Mouse (Mus musculus) forebrain, embryonic 10.5 days (tissue): Measurements from ENCODE around the gene Smo. TPM values are rescaled to one million over a fixed set of nuclear protein-coding genes. Genes with fewer than 3 reads are reported as not detected.

Experiments used
- DNase-seq: peaks from one replicate; pipeline ENCODE4 v3.0.0-alpha.2; 2017; ENCODE audit warnings: low spot score; ENCODE audit errors: extremely low spot score
- H3K27ac ChIP-seq: fragments of 300-500 bp; sonication (generic); 2 replicates; pipeline ENCODE4 v1.5.1; 2016; ENCODE audit warnings: mild to moderate bottlenecking
- H3K27me3 ChIP-seq: fragments of 300-500 bp; sonication (generic); 2 replicates; pipeline ENCODE4 v1.6.1; 2016; ENCODE audit warnings: mild to moderate bottlenecking; ENCODE audit not compliant: poor library complexity, severe bottlenecking
- H3K36me3 ChIP-seq: fragments of 300-500 bp; sonication (generic); replicated peaks from 2 replicates; pipeline ENCODE4 v1.6.1; 2016; ENCODE audit warnings: mild to moderate bottlenecking, moderate library complexity
- H3K4me1 ChIP-seq: fragments of 300-500 bp; sonication (generic); 2 replicates; pipeline ENCODE4 v1.6.1; 2016
- H3K4me3 ChIP-seq: fragments of 300-500 bp; sonication (generic); 2 replicates; pipeline ENCODE4 v1.5.1; 2016; ENCODE audit warnings: mild to moderate bottlenecking, moderate library complexity
- H3K9me3 ChIP-seq: fragments of 300-500 bp; sonication (generic); 2 replicates; pipeline ENCODE4 v1.6.1; 2016; ENCODE audit warnings: mild to moderate bottlenecking, moderate library complexity
- WGBS: fragments of 180-500 bp; shearing (Covaris S2); methylation state at CpG from one replicate; pipeline ENCODE4 v1.1.7; 2016; 5-methylcytosine and 5-hydroxymethylcytosine counted together
- polyA plus RNA-seq: library from polyadenylated mRNA; unstranded; fragments of >200 nt; fragmentation: Nextera tagmentation; extraction: Ambion mirVana; gene quantifications from 2 replicates; pipeline ENCODE4 v1.2.1, GENCODE M21; 2016

The Smo gene
- polyA plus RNA-seq, 1 experiment from 2014 or later: 51.2 TPM

DNA sequence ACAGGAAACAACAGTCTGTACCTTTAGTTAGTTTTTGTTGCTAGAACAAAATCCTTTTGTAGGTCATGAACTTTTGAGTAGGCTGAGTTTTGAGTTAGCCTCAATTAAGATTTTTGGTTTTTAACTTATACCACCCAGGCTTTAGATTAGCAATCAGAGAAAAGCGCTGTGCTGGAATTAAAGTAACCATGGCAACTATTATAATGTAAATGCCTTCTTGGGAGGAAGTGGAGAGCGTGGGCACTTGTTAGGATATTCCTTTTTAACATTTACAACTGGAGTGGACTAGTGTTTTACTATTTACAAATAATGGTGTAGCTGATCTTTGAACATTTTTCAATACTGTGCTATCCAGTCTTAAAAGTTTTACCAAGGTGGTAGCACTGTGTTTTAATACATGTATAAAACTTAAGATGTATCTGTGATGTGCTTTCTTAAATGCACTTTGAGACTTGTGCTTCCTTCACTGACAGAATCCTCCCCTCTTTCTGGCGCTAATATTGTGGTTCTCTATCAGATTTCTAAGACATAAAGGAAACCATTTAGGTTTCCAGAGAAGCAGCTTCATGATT is 53.6 kb downstream of the Smo start:
- Histone ChIP-seq H3K36me3 (no peaks in the 10 kb centered on the region), H3K27me3 (no peaks in the 10 kb centered on the region), H3K4me1 (peaks cover 16% of the 10 kb centered on the region), H3K27ac (no peak overlapping the region), H3K9me3 (no peaks in the 10 kb centered on the region), H3K4me3 (no peak overlapping the region)
- no peak for DNase-seq
- 23% methylated on average over 3 of the region's 3 CpGs for WGBS

DNA sequence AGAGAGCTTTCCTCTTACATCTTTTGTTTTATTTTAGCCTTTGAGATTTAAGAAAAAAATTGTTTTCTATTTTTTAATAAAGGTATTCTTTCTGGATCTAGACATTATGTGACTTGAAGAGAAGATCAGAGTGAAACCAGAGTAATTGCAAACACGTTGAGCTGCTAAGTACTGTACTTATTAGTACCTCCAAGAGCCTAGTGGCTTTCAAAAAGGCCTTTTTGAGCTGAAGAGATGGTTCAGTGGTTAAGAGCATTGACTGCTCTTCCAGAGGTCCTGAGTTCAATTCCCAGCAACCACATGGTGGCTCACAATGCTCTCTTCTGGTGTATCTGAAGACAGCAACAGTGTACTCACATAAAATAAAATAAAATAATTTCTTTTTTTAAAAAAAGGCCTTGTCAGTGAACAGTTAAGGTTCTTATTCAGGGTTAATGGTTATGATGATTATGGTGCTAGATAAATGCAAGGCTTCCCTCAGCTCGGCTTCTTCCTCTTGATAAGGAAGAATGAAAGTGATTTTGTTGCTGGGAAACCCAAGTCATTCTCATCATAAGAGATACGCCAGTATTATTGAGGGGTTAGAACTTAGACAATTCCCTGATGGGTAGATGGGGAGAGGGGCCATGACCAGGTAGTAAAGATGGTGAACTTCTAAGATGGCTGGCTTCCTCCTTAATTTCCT is 54.9 kb downstream of the Smo start:
- 96% methylated on average over 3 of the region's 3 CpGs for WGBS
- Histone ChIP-seq H3K4me1 (peaks cover 16% of the 10 kb centered on the region), H3K36me3 (no peaks in the 10 kb centered on the region), H3K27me3 (no peaks in the 10 kb centered on the region), H3K4me3 (no peak overlapping the region), H3K9me3 (no peaks in the 10 kb centered on the region), H3K27ac (no peak overlapping the region)
- no peak for DNase-seq

DNA sequence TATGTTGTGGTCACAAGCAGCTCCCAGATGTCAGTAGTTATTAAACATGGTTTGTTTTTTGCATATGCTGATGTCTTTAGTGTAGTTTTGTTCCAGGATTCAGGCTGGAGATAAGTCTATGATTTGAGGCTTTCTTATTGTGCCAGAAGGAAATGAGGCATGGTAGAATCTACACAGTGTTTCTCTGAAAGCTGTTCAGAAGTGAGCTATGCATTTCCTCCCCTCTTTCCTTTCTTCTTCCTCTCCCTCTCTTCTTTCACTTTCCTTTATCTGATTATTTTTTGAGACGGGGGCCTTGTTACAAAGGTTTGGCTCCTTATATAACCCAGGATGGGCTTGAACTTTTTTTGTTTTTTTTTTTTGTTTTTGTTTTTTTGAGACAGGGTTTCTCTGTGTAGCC is 58.2 kb downstream of the Smo start:
- 88% methylated on average over 1 of the region's 1 CpGs for WGBS
- Histone ChIP-seq H3K36me3 (no peaks in the 10 kb centered on the region), H3K4me3 (no peak overlapping the region)

DNA sequence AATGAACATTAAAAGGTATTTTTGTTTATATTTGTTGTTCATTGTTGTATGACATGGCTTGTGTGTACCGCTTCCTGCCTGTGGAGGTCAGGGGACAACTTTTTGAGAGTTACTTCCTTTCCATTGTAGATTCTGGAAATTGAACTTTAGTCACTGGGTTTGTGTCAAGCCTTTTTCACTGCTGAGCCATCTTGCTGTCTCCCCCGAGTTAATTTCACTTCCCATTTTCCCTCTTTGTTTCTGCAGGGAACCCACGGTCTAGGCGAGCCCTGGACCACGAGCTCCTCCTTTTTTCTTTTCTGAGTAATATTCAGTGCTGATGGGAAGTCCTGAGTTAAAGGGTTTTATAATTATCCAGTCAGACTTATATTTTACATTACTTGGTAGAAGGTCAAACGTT is 59.3 kb downstream of the Smo start:
- 84% methylated on average over 6 of the region's 6 CpGs for WGBS
- DNase-seq: no peak
- Histone ChIP-seq H3K36me3 (no peaks in the 10 kb centered on the region), H3K27ac (no peak overlapping the region), H3K27me3 (no peaks in the 10 kb centered on the region), H3K4me1 (peaks cover 2% of the 10 kb centered on the region), H3K9me3 (no peaks in the 10 kb centered on the region), H3K4me3 (no peak overlapping the region)

More for the DNA sequence above, 58.2 kb downstream of the Smo start:
- Histone ChIP-seq H3K27ac (no peak overlapping the region), H3K27me3 (no peaks in the 10 kb centered on the region), H3K9me3 (no peaks in the 10 kb centered on the region), H3K4me1 (peaks cover 13% of the 10 kb centered on the region)
- DNase-seq: no peak

DNA sequence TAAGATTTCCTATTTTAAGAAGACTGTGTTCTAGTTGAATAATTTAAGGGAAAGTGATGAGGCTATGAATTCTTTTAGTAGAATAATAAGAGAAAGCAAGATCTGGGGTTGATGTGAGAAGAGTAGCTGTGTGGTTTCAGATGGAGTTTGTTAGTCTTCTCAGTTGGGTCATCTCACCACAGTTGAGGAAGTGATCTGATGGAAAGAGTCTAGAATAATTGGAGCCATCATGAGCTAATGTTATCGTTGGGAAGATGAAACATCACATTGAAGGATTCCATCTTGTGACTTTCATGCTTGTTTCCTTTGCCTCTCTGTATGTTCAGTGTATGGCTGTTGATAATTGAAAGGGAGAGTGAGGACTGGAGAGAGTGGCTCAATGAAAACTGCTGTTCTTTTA is 67.7 kb downstream of the Smo start:
- Histone ChIP-seq H3K9me3 (no peaks in the 10 kb centered on the region), H3K27ac (no peak overlapping the region), H3K4me1 (no peaks in the 10 kb centered on the region), H3K4me3 (no peak overlapping the region), H3K36me3 (peaks cover 5% of the 10 kb centered on the region; the same call in 1 of the 2 replicates), H3K27me3 (no peaks in the 10 kb centered on the region)
- WGBS: 98% methylated on average over 1 of the region's 1 CpGs
- DNase-seq: no peak

DNA sequence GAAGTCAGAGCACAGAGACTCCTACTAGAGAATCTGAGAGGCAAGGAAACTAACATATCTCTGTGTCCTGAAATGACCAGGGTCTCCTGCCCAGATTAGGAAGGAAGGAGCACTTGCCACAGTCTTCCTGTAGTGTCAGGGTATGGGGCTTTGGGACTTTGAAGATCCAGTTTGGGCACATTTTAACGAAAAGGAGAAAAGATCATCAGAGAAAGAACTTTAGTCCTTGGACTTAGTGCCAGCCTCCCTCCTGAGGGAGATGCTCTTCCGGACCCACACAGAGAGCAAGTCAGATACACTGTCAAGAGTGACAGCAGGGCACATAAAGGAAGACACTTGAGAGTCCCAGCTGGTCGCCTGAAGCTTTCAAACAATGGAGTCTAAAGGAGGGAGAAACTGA is 68.7 kb downstream of the Smo start:
- Histone ChIP-seq H3K27me3 (no peaks in the 10 kb centered on the region), H3K4me3 (no peak overlapping the region), H3K4me1 (no peaks in the 10 kb centered on the region), H3K36me3 (peaks cover 5% of the 10 kb centered on the region; the same call in 1 of the 2 replicates), H3K27ac (no peak overlapping the region), H3K9me3 (no peaks in the 10 kb centered on the region)
- WGBS: 67% methylated on average over 3 of the region's 3 CpGs
- no peak for DNase-seq

DNA sequence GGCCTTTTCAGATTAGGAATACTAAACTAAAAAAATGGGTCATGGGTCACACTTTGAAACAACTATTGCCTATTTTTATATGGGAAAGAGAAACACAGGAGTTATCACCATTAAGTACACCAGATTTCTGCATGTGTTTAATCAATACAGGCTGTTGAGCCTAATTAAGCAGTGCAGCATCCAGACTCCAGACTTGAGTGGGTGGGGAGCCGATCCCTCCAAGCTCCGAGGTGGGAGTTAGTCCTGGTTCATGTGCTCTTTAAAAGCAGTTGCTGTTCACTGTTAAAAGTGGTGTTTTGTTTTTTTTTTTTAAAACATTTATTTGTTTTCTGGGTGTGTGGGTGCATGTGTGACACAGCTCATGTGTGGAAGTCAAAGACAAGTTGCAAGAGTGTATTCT is 70.1 kb downstream of the Smo start:
- H3K36me3 ChIP-seq: peaks cover 5% of the 10 kb centered on the region; the same call in 1 of the 2 replicates
- no peak for DNase-seq
- H3K27ac ChIP-seq: no peak overlapping the region
- no peaks in the 10 kb centered on the region for H3K9me3 ChIP-seq
- H3K27me3 ChIP-seq: no peaks in the 10 kb centered on the region
- no peak overlapping the region for H3K4me3 ChIP-seq
- H3K4me1 ChIP-seq: no peaks in the 10 kb centered on the region
- 84% methylated on average over 2 of the region's 2 CpGs for WGBS

Other genes with a start within 250 kb of the Smo start
- 10.8 and 10.9 TPM in 2 replicates for gene Kcp, start 227.6 kb upstream of the Smo start, polyA plus RNA-seq
- 1.1 and 1.4 TPM in 2 replicates for gene Irf5, start 208.9 kb upstream of the Smo start, polyA plus RNA-seq
- gene Tnpo3, start 125.6 kb upstream of the Smo start, polyA plus RNA-seq: 127 and 129 TPM in 2 replicates
- 11.5 and 13.3 TPM in 2 replicates for gene Tspan33, start 41.3 kb upstream of the Smo start, polyA plus RNA-seq
- 13.5 and 15.1 TPM in 2 replicates for gene Ahcyl2, start 32.5 kb downstream of the Smo start, polyA plus RNA-seq
- 0.71 and 0.86 TPM in 2 replicates for gene Strip2, start 181.5 kb downstream of the Smo start, polyA plus RNA-seq